Mouse (Mus musculus) limb, embryonic 11.5 days (tissue): ENCODE measurements around the gene Pigu. TPM values are rescaled to one million over a fixed set of nuclear protein-coding genes. Genes with fewer than 3 reads are reported as not detected.

Experiments used
- ATAC-seq: fragments of 200-750 bp; cut with Nextera tagmentation; 2 replicates; pipeline ENCODE4 v1.8.0; 2017; ENCODE audit warnings: low read depth; ENCODE audit not compliant: insufficient number of reproducible peaks, low FRiP score, low TSS enrichment
- DNase-seq: peaks from one replicate; pipeline ENCODE4 v3.0.0-alpha.2; 2015; ENCODE audit warnings: low spot score
- H3K27ac ChIP-seq: fragments of 300-500 bp; sonication (generic); replicated peaks from 2 replicates; pipeline ENCODE4 v1.5.1; 2014; ENCODE audit warnings: low read depth, mild to moderate bottlenecking, low read length
- H3K27me3 ChIP-seq: fragments of 300-500 bp; sonication (generic); 2 replicates; pipeline ENCODE4 v1.6.1; 2014; ENCODE audit warnings: mild to moderate bottlenecking, low read length, mixed read lengths; ENCODE audit not compliant: control insufficient read depth, insufficient read depth
- H3K36me3 ChIP-seq: fragments of 300-500 bp; sonication (generic); 2 replicates; pipeline ENCODE4 v1.6.1; 2014; ENCODE audit warnings: mild to moderate bottlenecking, low read length, moderate library complexity, mixed read lengths; ENCODE audit not compliant: control insufficient read depth, insufficient read depth
- H3K4me1 ChIP-seq: fragments of 300-500 bp; sonication (generic); 2 replicates; pipeline ENCODE4 v1.6.1; 2014; ENCODE audit warnings: low read length, mixed read lengths; ENCODE audit not compliant: control insufficient read depth, insufficient read depth
- H3K4me2 ChIP-seq: fragments of 300-500 bp; sonication (generic); 2 replicates; pipeline ENCODE4 v1.6.1; 2014; ENCODE audit warnings: low read depth, mild to moderate bottlenecking, moderate library complexity; ENCODE audit not compliant: severe bottlenecking
- H3K4me3 ChIP-seq: fragments of 300-500 bp; sonication (generic); 2 replicates; pipeline ENCODE4 v1.5.1; 2014; ENCODE audit warnings: low read depth, low read length
- H3K9ac ChIP-seq: fragments of 300-500 bp; sonication (generic); 2 replicates; pipeline ENCODE4 v1.6.1; 2014; ENCODE audit warnings: mild to moderate bottlenecking, low read length
- H3K9me3 ChIP-seq: fragments of 300-500 bp; sonication (generic); 2 replicates; pipeline ENCODE4 v1.6.1; 2016; ENCODE audit warnings: low read length; ENCODE audit not compliant: control insufficient read depth
- WGBS: fragments of 180-500 bp; shearing (Covaris S2); extraction: QIAGEN DNeasy Blood & Tissue Kit; methylation state at CpG from one replicate; pipeline ENCODE4 v1.1.7; 2014; 5-methylcytosine and 5-hydroxymethylcytosine counted together
- polyA plus RNA-seq: library from polyadenylated mRNA; unstranded; fragments of >200 nt; fragmentation: Nextera tagmentation; extraction: Ambion mirVana; gene quantifications from 2 replicates; pipeline ENCODE4 v1.2.1, GENCODE M21; 2014

Gene Pigu
- polyA plus RNA-seq, 1 experiment from 2014 or later: 56.0 TPM

DNA sequence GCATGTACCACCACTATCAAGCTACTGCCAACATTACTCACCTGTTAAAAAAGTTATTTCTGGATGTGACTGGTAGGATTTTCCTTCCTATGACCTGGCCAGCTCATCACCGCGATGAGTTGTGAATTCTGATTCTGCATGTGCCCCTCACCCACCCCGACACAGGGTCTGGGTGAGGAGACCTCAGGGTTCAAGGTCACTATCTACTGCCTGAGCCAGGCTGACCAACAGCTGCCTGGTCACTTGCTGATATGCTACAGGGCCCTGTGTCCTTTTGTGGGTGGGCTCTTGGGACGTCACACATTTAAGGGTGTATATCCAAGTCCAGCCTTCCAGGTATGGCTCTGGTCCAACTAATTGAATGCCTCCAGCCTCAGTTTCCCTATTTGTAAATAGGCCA lies 78.1 kb downstream of the Pigu start:
- no peak overlapping the region for H3K27ac ChIP-seq
- H3K27me3 ChIP-seq: no peaks in the 10 kb centered on the region
- H3K4me1 ChIP-seq: peaks cover 5% of the 10 kb centered on the region; the same call in 1 of the 2 replicates
- no peak for ATAC-seq
- H3K9me3 ChIP-seq: no peaks in the 10 kb centered on the region
- no peak overlapping the region for H3K4me3 ChIP-seq
- H3K9ac ChIP-seq: no peak overlapping the region
- no peak overlapping the region for H3K4me2 ChIP-seq
- no peak for DNase-seq
- H3K36me3 ChIP-seq: 0 out of 2 replicates have a peak, but pooled peaks cover 2% of the 10 kb centered on the region
- WGBS: 86% methylated on average over 4 of the region's 4 CpGs

DNA sequence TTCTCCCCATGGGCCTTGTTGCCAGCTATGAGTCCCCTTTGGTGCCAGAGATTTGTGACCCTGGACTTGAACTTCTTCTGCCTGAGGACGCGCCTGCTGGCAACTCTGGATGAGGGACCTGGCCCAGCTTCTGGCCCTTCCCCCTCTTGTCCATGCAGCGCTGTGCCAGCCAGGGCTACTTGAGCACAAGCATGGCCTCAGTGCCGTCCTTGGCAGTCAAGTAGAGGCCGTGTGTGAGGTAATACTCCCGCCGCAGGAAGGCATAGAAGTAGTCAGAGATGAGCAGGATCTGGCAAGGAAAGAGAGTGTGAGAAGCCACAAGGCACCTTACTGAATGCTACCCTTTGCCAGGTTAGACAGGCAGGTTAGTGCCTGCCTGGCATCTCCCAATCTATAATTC lies 78.9 kb downstream of the Pigu start:
- no peaks in the 10 kb centered on the region for H3K27me3 ChIP-seq
- H3K36me3 ChIP-seq: 0 out of 2 replicates have a peak, but pooled peaks cover 2% of the 10 kb centered on the region
- H3K4me2 ChIP-seq: no peak overlapping the region
- ATAC-seq (no peak), DNase-seq (no peak)
- no peaks in the 10 kb centered on the region for H3K9me3 ChIP-seq
- no peak overlapping the region for H3K9ac ChIP-seq
- H3K27ac ChIP-seq: no peak overlapping the region
- WGBS: 93% methylated on average over 7 of the region's 7 CpGs
- peaks cover 5% of the 10 kb centered on the region; the same call in 1 of the 2 replicates for H3K4me1 ChIP-seq
- H3K4me3 ChIP-seq: no peak overlapping the region

DNA sequence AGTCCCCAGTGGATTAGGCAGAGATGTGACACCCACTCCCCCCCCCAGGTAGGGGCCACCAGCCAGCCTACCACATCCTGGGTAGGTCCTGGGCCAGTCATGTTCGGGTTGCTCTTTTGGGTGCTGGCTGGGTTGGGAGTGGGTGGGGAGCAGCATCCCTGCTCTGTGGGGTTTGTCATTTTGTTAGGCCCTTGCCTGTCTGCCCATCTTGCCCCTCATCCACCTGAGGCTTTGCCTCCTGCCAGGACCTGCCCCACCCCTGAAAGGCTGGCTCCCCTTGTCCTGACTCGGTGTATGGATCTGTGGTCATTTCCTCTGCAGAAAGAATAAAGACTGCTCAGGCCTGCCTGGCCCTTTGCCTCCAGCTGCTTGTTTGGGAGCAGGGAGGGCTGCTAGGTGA lies 79.5 kb downstream of the Pigu start:
- no peak overlapping the region for H3K4me2 ChIP-seq
- H3K9me3 ChIP-seq: no peaks in the 10 kb centered on the region
- H3K4me3 ChIP-seq: no peak overlapping the region
- H3K4me1 ChIP-seq: peaks cover 5% of the 10 kb centered on the region; the same call in 1 of the 2 replicates
- H3K9ac ChIP-seq: no peak overlapping the region
- no peaks in the 10 kb centered on the region for H3K36me3 ChIP-seq
- ATAC-seq (no peak), DNase-seq (no peak)
- 86% methylated on average over 2 of the region's 2 CpGs for WGBS
- no peak overlapping the region for H3K27ac ChIP-seq
- no peaks in the 10 kb centered on the region for H3K27me3 ChIP-seq

DNA sequence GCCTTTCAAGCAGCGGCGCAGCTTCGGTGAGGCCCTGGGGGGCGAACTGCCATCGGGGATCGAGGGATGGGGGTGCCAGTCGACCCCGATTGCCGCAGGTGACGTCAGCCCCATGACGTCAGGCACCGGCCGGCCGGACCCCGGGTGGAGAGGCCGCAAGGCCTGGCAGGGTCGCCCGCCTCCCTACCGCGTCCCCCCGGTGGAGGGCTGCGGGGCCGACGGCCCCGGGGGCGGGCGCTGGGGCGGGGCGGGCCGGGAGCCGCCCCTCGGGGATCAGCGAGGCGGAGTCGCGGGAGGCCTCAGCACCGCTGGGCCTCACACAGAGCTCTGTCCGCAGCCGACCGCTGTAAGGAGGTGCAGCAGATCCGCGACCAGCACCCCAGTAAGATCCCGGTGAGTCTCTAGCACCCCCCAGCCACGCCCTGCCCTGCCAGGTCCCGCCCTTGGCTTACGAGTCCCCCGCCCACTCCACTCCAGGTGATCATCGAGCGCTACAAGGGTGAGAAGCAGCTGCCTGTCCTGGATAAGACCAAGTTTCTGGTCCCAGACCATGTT lies 80.5 kb downstream of the Pigu start:
- Histone ChIP-seq H3K27me3 (no peaks in the 10 kb centered on the region), H3K27ac (no peak overlapping the region), H3K9me3 (no peaks in the 10 kb centered on the region), H3K36me3 (no peaks in the 10 kb centered on the region), H3K4me2 (peak overlapping the region; percentile 70), H3K4me1 (peaks cover 5% of the 10 kb centered on the region; the same call in 1 of the 2 replicates), H3K9ac (peak overlapping the region; percentile 87), H3K4me3 (peak overlapping the region; percentile 86)
- peak; percentile 76 for ATAC-seq
- under 1% methylated on average over 47 of the region's 49 CpGs for WGBS
- DNase-seq: peak; percentile 66

DNA sequence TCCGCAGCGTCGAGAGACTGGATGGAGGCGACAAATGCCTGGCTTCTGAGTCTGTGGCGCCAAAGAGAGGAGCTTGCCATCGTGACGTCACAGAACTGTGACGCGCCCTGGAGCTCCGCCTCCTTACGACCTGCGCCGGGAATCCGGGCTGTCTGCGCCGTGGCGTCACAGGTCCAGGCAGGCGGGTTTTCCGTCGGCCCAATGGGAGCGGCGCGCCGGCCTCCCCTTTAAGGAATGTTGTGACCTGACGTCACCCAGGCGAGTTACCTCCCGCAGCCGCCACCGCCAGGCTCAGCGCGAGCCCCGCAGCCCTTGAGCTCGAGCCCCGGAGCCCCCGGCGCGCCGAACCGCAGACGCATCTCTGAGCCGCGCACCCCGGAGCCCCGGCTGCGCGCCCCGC lies 81.0 kb downstream of the Pigu start, which contains the start of gene Map1lc3a:
TSS of gene Map1lc3a (plus strand) at position 103 of the 400 bp plus-strand sequence.
- Histone ChIP-seq H3K27ac (no peak within 1 kb of the TSS), H3K4me2 (peak within 1 kb of the TSS; percentile 70), H3K36me3 (no peaks in the 10 kb centered on the region), H3K27me3 (no peaks in the 10 kb centered on the region), H3K4me1 (peaks cover 5% of the 10 kb centered on the region; the same call in 1 of the 2 replicates), H3K9ac (peak within 1 kb of the TSS; percentile 87), H3K9me3 (no peaks in the 10 kb centered on the region), H3K4me3 (peak within 1 kb of the TSS; percentile 86)
- WGBS: under 1% methylated on average over 38 of the region's 47 CpGs
- ATAC-seq (peak; percentile 89), DNase-seq (peak; percentile 98)

DNA sequence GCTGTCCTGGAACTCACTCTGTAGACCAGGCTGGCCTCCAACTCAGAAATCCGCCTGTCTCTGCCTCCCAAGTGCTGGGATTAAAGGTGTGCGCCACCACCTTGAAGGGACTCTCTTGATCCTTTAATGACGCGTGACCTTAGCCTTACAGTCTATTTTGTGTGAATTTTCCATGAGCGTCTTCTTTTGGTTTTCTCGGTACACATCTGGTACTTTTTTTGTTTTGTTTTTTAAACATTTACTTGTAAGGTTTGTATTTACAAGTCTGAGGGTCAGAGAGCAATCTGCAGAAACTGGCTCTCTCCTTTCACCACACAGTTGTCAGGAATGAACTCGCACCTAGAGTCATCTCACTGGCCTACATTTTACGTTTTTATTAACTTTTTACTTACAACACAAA lies 83.6 kb downstream of the Pigu start:
- 88% methylated on average over 8 of the region's 8 CpGs for WGBS
- Histone ChIP-seq H3K9ac (no peak overlapping the region), H3K36me3 (no peaks in the 10 kb centered on the region), H3K4me2 (no peak overlapping the region), H3K27me3 (no peaks in the 10 kb centered on the region), H3K4me3 (no peak overlapping the region), H3K4me1 (peaks cover 5% of the 10 kb centered on the region; the same call in 1 of the 2 replicates), H3K9me3 (no peaks in the 10 kb centered on the region), H3K27ac (no peak overlapping the region)
- DNase-seq: no peak
- no peak for ATAC-seq

DNA sequence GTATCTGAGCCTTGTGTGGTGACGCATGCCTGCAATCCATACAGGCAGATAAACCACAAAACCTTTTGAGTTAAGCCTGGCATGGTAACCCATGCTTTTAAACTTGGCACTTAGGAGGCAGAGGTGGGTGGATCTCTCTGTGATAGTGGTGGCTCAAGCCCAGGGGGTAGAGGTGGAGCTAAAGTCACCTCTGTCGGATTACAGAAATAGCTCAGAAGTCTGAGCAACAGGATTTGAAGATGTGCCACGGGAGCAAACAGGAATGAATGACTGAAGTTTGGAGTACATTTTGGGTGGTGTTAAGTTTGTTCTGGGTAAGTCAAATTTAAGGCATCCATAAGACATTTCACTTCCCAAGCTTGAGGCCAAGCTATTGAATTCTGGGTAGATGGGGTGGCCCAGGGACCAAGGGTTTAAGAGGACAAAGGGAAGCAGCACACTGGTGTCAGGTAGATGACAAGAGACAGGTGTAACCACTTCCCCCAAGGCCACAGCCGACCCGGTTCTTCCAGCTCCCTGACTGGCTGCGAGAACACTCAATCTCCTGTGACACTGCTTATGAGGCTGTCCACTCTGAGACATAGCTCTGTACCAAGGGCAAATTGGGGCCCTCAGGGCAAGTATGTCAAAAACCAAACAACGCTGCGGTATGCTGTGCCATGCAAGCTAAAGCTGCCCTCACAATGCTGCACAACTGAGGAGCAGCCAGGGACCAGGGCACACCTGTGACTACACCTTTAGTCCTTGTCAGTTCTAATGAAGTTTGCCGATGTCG lies 84.6 kb downstream of the Pigu start:
- ATAC-seq: no peak
- no peak overlapping the region for H3K27ac ChIP-seq
- WGBS: 71% methylated on average over 10 of the region's 10 CpGs
- H3K4me3 ChIP-seq: no peak overlapping the region
- H3K4me2 ChIP-seq: no peak overlapping the region
- no peaks in the 10 kb centered on the region for H3K36me3 ChIP-seq
- no peak overlapping the region for H3K9ac ChIP-seq
- no peaks in the 10 kb centered on the region for H3K9me3 ChIP-seq
- no peak for DNase-seq
- H3K27me3 ChIP-seq: no peaks in the 10 kb centered on the region
- H3K4me1 ChIP-seq: peaks cover 5% of the 10 kb centered on the region; the same call in 1 of the 2 replicates

DNA sequence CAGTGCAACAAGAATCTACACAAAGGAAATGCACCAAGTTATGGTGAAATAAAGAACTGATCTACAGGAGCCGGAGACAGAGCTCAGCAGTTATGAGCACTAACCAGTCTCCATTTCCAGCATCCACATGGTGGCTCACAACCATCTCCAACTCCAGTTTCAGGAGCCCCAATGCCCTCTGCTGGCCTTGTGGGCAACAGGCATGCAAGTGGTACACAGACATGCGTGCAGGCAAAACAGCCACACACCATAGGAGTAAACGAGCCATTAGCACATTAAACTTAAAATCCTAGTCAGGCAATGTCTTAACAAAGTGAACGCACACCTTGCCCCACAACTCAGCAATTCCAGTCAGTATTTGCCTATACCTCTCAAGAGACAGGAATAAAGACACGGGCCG lies 85.3 kb downstream of the Pigu start:
- no peak for ATAC-seq
- no peaks in the 10 kb centered on the region for H3K27me3 ChIP-seq
- no peaks in the 10 kb centered on the region for H3K36me3 ChIP-seq
- no peaks in the 10 kb centered on the region for H3K9me3 ChIP-seq
- no peak for DNase-seq
- no peak overlapping the region for H3K27ac ChIP-seq
- WGBS: 82% methylated on average over 6 of the region's 6 CpGs
- H3K4me3 ChIP-seq: no peak overlapping the region
- H3K4me2 ChIP-seq: no peak overlapping the region
- peaks cover under 1% of the 10 kb centered on the region; the same call in 1 of the 2 replicates for H3K4me1 ChIP-seq
- no peak overlapping the region for H3K9ac ChIP-seq
